Mouse (Mus musculus) neural tube, embryonic 11.5 days (tissue): Measurements from ENCODE around the gene Stk11. TPM values are rescaled to one million over a fixed set of nuclear protein-coding genes. Genes with fewer than 3 reads are reported as not detected.

Experiments used
- ATAC-seq: fragments of 200-750 bp; cut with Nextera tagmentation; 2 replicates; pipeline ENCODE4 v1.8.0; 2017; ENCODE audit warnings: moderate number of reproducible peaks, mild to moderate bottlenecking, moderate TSS enrichment, moderate library complexity; ENCODE audit not compliant: insufficient read depth, low FRiP score, low TSS enrichment
- DNase-seq: peaks from one replicate; pipeline ENCODE4 v3.0.0-alpha.2; 2015; ENCODE audit warnings: low spot score
- H3K27ac ChIP-seq: fragments of 300-500 bp; sonication (generic); 2 replicates; pipeline ENCODE4 v1.5.1; 2014; ENCODE audit warnings: low read depth, mild to moderate bottlenecking, low read length
- H3K27me3 ChIP-seq: fragments of 300-500 bp; sonication (generic); 2 replicates; pipeline ENCODE4 v1.6.1; 2014; ENCODE audit warnings: mild to moderate bottlenecking, low read length, mixed read lengths; ENCODE audit not compliant: control insufficient read depth, insufficient read depth
- H3K36me3 ChIP-seq: fragments of 300-500 bp; sonication (generic); 2 replicates; pipeline ENCODE4 v1.6.1; 2014; ENCODE audit warnings: mild to moderate bottlenecking, low read length, moderate library complexity, mixed read lengths; ENCODE audit not compliant: control insufficient read depth, insufficient read depth
- H3K4me1 ChIP-seq: fragments of 300-500 bp; sonication (generic); 2 replicates; pipeline ENCODE4 v1.6.1; 2014; ENCODE audit warnings: low read length, mixed read lengths; ENCODE audit not compliant: control insufficient read depth, insufficient read depth
- H3K4me2 ChIP-seq: fragments of 300-500 bp; sonication (generic); 2 replicates; pipeline ENCODE4 v1.6.1; 2014; ENCODE audit warnings: low read depth, mild to moderate bottlenecking, moderate library complexity
- H3K4me3 ChIP-seq: fragments of 300-500 bp; sonication (generic); 2 replicates; pipeline ENCODE4 v1.5.1; 2014; ENCODE audit warnings: low read depth, low read length
- H3K9ac ChIP-seq: fragments of 300-500 bp; sonication (generic); 2 replicates; pipeline ENCODE4 v1.6.1; 2014; ENCODE audit warnings: mild to moderate bottlenecking, low read length
- H3K9me3 ChIP-seq: fragments of 300-500 bp; sonication (generic); 2 replicates; pipeline ENCODE4 v1.6.1; 2016; ENCODE audit warnings: low read length; ENCODE audit not compliant: control insufficient read depth
- WGBS: fragments of 180-500 bp; shearing (Covaris S2); extraction: QIAGEN DNeasy Blood & Tissue Kit; methylation state at CpG from one replicate; pipeline ENCODE4 v1.1.7; 2014; 5-methylcytosine and 5-hydroxymethylcytosine counted together
- polyA plus RNA-seq: library from polyadenylated mRNA; unstranded; fragments of >200 nt; fragmentation: Nextera tagmentation; extraction: Ambion mirVana; gene quantifications from 2 replicates; pipeline ENCODE4 v1.2.1, GENCODE M21; 2014

The Stk11 gene
- polyA plus RNA-seq, 1 experiment from 2014 or later = 23.5 TPM

DNA sequence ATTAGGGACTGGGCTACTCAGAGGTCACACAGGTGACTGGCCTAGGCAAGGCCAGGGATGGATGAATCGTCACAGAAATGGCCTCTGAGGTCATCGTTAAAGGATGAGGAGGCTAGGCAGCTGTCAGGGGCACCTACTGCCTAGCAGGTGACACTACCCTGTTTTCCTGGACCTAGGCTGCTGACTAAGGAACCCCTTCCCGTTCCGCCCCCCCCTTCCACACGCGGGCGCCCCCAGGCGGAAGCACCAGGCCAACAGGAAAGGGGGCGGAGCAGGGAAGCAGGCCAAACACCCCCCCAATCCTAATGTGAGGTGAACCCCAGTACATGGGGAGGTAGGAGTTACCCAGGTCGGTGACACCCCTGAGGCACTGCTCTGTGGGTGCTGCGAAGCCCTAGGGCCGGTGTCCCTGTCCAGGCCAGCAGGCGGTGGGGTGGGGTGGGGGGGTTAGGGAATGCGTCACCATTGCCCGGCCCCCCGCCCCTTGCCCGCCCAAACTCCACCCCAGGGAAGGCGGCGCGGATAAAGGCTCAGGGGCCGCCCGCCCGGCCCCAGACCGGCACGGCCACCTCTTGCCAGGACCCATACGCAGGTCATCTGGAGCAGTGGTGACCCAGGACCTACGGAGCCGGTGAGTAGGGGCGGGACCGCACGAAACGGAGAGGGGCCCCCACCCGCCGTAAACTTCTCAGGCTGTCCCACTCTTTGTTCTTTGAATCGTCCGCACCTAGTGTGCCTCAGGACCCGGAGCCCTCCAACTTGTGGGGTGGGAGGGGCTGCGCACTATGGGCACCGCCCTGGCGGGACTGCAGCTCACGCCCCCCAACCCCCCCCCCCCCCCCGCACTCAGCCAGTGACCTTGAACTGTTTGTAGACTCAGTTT lies 32.4 kb downstream of the Stk11 start, which contains the start of gene Midn:
TSS of gene Midn (plus strand) at position 554 of the 883 bp plus-strand sequence.
- Histone ChIP-seq H3K4me2 (peak within 1 kb of the TSS; percentile 65), H3K4me1 (peaks cover 27% of the 10 kb centered on the region), H3K27me3 (no peaks in the 10 kb centered on the region), H3K9ac (peak within 1 kb of the TSS; percentile 100), H3K9me3 (no peaks in the 10 kb centered on the region), H3K36me3 (peaks cover 22% of the 10 kb centered on the region), H3K27ac (peak within 1 kb of the TSS; percentile 98), H3K4me3 (peak within 1 kb of the TSS; percentile 100)
- ATAC-seq (peak; percentile 27), DNase-seq (peak; percentile 79)
- WGBS = under 1% methylated on average over 36 of the region's 42 CpGs

DNA sequence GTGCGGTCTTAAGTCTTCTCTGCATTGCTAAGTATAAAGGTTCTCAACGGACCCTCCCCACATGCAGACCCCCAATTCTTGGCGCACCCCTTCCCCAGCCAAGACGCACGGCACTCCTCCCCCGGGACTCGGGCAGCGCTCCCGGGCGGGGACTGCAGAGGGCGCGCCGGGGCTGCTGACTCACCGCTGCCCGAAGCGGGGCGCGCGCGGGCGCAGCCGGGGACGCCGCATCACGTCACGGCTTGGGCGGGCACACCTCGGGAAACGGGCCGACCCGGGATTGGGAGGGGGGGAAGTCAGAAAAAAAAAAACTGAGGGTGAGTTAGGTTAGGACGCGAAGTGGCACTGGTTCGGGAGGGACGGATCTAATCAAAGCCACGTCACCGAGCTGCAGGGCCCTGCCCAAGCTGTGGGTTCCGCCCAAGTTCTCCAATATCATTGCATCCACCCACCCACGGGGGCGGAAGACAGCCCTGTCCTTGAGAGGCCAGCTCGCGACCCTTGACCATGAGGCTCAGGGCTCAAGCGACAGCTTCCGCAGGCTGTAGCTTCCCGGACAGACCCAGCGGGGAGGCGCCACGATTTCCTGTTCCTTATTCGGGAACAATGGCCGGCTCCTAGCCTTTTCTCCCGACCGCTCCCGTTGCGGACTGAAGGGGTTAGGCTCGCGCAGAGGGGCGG lies 33.1 kb downstream of the Stk11 start:
- H3K36me3 ChIP-seq = peaks cover 30% of the 10 kb centered on the region
- peak overlapping the region; percentile 100 for H3K4me3 ChIP-seq
- peak overlapping the region; percentile 65 for H3K4me2 ChIP-seq
- under 1% methylated on average over 55 of the region's 57 CpGs for WGBS
- peak overlapping the region; percentile 98 for H3K27ac ChIP-seq
- peaks cover 34% of the 10 kb centered on the region for H3K4me1 ChIP-seq
- ATAC-seq = peak; percentile 22
- peak overlapping the region; percentile 100 for H3K9ac ChIP-seq
- peak; percentile 95 for DNase-seq
- H3K9me3 ChIP-seq = no peaks in the 10 kb centered on the region
- no peaks in the 10 kb centered on the region for H3K27me3 ChIP-seq

DNA sequence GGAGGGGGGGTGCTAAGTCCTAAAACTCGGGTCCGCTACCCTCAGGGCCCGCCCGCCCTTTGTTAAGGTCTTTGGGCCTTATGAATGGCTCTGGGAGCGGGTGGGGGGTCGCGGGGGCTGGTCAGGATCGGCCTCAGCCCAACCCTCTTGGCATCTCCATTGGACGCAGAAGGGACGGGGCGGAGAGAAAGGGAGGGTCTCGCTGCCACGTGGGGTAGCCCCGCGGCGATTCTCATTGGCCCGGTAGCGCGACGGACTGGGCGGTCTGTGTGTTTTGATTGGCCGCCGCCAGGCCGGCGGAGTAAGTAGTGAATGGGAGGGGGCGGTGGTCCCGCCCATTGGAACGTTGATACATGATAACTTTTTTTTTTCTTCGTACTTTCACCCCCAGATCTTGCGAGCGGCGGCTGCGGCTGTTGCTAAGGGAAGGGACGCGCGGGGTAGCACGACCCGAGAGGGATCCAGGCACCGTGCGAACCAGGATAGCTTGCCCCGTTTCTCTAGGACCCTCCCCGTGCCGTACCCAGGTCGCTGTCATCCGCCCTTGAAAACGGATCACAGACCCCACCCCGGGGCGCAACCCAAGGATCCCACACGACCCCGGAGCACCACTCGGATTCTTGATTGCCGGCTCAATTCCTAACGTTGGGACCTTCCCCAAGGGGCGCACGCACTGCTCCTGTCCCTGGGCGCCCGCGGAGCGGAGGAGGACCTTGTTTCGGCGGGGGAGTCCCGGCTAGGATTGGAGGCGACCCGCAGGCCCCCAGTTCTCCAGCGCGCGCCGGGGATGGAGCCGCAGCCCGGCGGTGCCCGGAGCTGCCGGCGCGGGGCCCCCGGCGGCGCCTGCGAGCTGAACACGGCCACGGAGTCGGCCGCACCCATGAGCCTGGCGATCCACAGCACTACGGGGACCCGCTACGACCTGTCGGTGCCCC lies 34.0 kb downstream of the Stk11 start:
- WGBS = under 1% methylated on average over 85 of the region's 88 CpGs

DNA sequence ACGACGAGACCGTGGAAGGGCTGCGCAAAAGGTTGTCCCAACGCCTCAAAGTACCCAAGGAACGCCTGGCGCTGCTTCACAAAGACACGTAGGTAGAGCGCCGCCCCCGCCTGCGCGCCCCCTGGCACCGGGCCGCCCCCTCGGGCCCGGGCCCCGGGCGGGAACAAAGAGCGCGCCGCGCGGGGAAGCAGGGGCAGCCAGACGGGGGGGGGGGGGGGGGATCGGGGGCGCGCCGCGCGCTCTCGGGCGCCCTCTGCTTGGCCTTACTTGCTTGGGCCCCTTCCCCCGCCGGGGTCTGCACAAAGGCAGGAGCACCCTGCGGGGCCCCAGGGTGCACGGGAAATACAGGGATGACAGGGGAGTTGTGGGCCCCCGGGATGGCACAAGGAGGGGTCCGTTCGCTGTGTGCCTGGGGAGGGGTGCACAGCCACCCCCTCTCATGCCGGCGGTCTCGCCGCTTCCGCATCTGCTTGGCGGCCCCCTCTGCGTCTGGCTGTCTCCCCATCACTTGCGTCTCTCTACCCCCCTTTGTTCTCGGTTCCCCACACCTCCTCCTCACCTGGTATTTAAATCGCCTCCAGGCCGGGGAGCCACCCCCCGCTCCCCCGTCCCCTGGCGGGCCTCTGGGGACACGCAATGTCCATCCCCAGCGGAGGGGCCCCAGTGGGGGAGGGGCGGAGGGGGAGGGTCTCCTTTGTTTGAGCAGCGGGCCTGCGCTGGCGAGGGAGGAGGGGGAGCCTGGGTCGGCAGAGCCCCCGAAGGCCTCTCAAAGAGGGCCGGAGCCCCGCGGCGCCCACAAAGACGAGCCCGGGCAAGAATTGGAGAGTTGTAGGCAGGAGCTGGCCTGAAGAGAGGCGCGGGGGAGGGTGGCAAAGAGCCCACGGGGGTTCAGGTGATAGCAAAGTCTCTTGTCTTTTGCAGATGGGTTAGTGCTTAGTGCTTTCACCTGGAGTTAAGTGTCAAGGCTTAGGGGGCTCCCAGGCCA lies 34.9 kb downstream of the Stk11 start:
- no peaks in the 10 kb centered on the region for H3K9me3 ChIP-seq
- DNase-seq = peak; percentile 90
- H3K4me2 ChIP-seq = peak overlapping the region; percentile 98
- H3K36me3 ChIP-seq = peaks cover 41% of the 10 kb centered on the region
- no peaks in the 10 kb centered on the region for H3K27me3 ChIP-seq
- peak overlapping the region; percentile 98 for H3K27ac ChIP-seq
- under 1% methylated on average over 51 of the region's 71 CpGs for WGBS
- peak overlapping the region; percentile 100 for H3K9ac ChIP-seq
- peak overlapping the region; percentile 100 for H3K4me3 ChIP-seq
- H3K4me1 ChIP-seq = peaks cover 45% of the 10 kb centered on the region
- no peak; the same call in 1 of the 2 replicates for ATAC-seq

More for the DNA sequence above, 34.0 kb downstream of the Stk11 start:
- peak overlapping the region; percentile 100 for H3K9ac ChIP-seq
- H3K27ac ChIP-seq = peak overlapping the region; percentile 98
- DNase-seq (peak; percentile 99), ATAC-seq (peak; percentile 72)
- H3K36me3 ChIP-seq = peaks cover 38% of the 10 kb centered on the region
- no peaks in the 10 kb centered on the region for H3K9me3 ChIP-seq
- H3K4me1 ChIP-seq = peaks cover 42% of the 10 kb centered on the region
- no peaks in the 10 kb centered on the region for H3K27me3 ChIP-seq
- peak overlapping the region; percentile 98 for H3K4me2 ChIP-seq
- peak overlapping the region; percentile 100 for H3K4me3 ChIP-seq

DNA sequence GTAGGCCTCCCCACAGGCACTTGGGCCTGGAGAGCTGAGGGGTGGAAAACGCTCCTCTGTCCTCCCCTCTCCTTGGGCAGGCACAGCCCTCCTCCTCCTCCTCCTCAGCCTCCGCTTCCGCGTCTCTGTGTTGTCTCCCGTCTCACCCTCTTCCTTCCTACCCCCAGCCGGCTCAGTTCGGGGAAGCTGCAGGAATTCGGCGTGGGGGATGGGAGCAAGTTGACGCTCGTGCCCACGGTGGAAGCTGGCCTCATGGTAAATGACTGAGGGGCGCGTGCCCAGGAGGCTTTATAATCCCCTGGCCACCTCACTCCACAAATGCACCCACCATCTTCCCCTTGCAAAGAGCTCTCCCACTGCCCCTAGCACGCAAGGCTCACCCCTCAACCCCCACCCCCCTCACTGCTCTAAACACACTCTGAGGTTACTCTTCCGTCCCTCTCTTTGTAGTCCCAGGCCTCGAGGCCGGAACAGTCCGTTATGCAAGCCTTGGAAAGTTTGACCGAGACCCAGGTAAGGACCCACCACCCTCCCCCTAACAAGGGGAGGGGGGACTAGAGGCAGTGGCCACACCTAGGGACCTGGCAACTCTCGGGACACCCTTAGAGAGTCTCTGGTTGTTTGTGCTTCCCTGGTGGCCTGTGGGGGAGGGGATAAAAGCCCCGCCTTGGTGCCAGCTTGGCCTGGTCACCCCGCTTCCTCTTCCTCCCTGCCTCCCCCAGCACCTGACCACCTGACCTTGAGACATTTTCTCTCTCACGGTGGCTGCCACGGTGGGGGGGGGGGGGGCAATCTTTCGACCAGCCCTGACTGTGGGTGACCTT lies 35.8 kb downstream of the Stk11 start:
- Histone ChIP-seq H3K4me1 (peaks cover 40% of the 10 kb centered on the region), H3K4me3 (peak overlapping the region; percentile 100), H3K9me3 (no peaks in the 10 kb centered on the region), H3K36me3 (peaks cover 44% of the 10 kb centered on the region), H3K9ac (peak overlapping the region; percentile 100), H3K4me2 (peak overlapping the region; percentile 98), H3K27ac (peak overlapping the region; percentile 98), H3K27me3 (no peaks in the 10 kb centered on the region)
- DNase-seq (peak; percentile 63), ATAC-seq (no peak)
- WGBS = 0% methylated on average over 22 of the region's 26 CpGs

DNA sequence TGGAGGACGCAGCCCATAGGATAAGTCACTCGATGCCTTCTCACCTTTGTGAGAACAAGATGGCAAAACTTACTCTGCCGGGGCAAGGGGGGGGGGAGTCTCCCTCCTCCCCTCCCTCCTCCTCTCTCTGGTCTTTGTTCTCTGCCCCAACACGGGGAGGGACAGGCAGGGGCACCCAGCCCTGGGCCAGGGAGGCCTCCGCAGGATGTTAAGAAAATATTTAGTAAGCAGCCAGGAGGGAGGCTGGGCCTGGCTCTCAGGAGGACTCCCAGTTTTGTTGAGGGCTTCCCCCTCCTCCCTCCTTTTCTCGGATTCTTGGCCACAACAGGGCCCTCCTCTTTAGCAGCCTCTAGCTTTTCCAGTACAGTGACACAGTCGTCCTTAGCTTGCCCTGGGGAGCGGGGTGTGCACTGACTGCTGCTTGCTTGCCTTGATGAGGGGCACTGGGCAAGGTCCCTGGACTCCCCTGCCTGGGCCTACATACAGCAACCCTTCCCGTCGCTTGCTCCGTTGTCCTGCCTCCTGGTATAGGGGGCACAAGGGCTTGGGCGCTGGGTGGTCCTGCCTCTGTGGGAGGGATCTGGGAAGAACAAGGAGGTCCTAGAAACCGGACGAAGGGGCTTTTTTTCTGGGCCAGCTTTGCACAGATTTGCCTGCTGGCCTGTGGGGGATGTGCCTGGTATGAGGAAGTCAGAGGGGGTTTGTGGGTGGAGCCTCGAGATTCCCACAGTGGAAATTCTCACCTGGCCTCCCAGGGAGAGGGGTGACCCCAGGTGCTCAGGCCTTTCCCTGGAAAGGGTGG lies 36.7 kb downstream of the Stk11 start:
- H3K4me1 ChIP-seq = peaks cover 44% of the 10 kb centered on the region
- no peaks in the 10 kb centered on the region for H3K27me3 ChIP-seq
- H3K4me2 ChIP-seq = peak overlapping the region; percentile 98
- ATAC-seq = no peak
- H3K4me3 ChIP-seq = peak overlapping the region; percentile 100
- H3K9me3 ChIP-seq = no peaks in the 10 kb centered on the region
- peak overlapping the region; percentile 98 for H3K27ac ChIP-seq
- peaks cover 52% of the 10 kb centered on the region for H3K36me3 ChIP-seq
- 9% methylated on average over 15 of the region's 15 CpGs for WGBS
- peak overlapping the region; percentile 100 for H3K9ac ChIP-seq
- DNase-seq = peak; percentile 55
